Mouse (Mus musculus): ENCODE results near the gene Gse1. TPM values are rescaled to one million over a fixed set of nuclear protein-coding genes. Genes with fewer than 3 reads are reported as not detected.
A peak's percentile ranks its signal among the peaks of the same experiment; 100 is the strongest.

The Gse1 gene
- polyA plus RNA-seq, 1 experiment from 2014 or later = 22.6 TPM

GRCm38 (mm10) chr8:120462611-120463010 is 234.4 kb downstream of the Gse1 start:
- WGBS = 83% methylated on average over 6 of the region's 6 CpGs
- Histone ChIP-seq H3K9me3 (replicated peaks; ENCODE audit: control insufficient read depth, low read length) (no peaks in the 10 kb centered on the region), H3K4me2 (ENCODE audit: low read length) (no peak overlapping the region), H3K27me3 (replicated peaks; ENCODE audit: control insufficient read depth, insufficient read depth, low read length) (no peaks in the 10 kb centered on the region), H3K36me3 (ENCODE audit: control insufficient read depth, insufficient read depth, low read length) (no peaks in the 10 kb centered on the region), H3K4me3 (ENCODE audit: low read depth, low read length) (no peak overlapping the region), H3K4me1 (ENCODE audit: control insufficient read depth, insufficient read depth, low read length) (peaks cover 62% of the 10 kb centered on the region), H3K27ac (ENCODE audit: low read depth, low read length) (peak overlapping the region; percentile 44; the same call in 1 of the 2 replicates), H3K9ac (ENCODE audit: low read length) (no peak overlapping the region)
- no peak for ATAC-seq
- DNase-seq (ENCODE audit: low spot score) = no peak

DNA sequence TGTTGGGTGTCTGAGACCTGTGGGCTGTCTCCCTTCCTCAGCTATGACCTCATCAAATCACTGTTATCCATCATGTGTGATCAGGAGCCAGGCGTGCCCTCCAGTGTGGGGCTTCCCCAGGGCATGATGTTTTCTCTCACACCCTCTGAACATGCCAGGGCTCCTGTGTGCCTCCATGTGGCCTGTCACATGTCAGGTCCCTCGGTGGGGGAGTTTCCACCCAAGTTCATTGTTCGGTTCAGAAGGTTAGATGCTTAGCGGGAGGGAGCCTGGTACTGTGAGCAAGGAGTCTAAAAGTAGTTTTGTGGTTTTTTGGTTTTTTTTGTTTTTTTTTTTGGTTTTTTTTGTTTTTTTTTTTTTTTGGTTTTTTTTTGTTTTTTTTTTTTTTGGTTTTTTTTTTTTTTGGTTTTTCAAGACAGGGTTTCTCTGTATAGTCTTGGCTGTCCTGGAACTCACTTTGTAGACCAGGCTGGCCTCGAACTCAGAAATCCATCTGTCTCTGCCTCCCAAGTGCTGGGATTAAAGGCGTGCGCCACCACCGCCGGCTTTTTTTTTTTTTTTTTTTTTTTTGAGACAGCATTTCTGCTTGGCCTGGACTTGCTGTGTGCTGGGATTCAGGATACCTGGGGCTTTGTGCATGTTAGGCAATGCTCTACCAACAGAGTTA is 235.8 kb downstream of the Gse1 start:
- Histone ChIP-seq H3K4me3 (ENCODE audit: low read depth, low read length) (no peak overlapping the region), H3K36me3 (ENCODE audit: control insufficient read depth, insufficient read depth, low read length) (no peaks in the 10 kb centered on the region), H3K27ac (ENCODE audit: low read depth, low read length) (no peak overlapping the region), H3K9ac (ENCODE audit: low read length) (no peak overlapping the region), H3K4me1 (ENCODE audit: control insufficient read depth, insufficient read depth, low read length) (peaks cover 54% of the 10 kb centered on the region), H3K4me2 (ENCODE audit: low read length) (no peak overlapping the region), H3K9me3 (replicated peaks; ENCODE audit: control insufficient read depth, low read length) (no peaks in the 10 kb centered on the region), H3K27me3 (replicated peaks; ENCODE audit: control insufficient read depth, insufficient read depth, low read length) (no peaks in the 10 kb centered on the region)
- DNase-seq (ENCODE audit: low spot score) = no peak
- 86% methylated on average over 9 of the region's 9 CpGs for WGBS
- no peak for ATAC-seq

GRCm38 (mm10) chr8:120464585-120464937 is 236.3 kb downstream of the Gse1 start:
- 84% methylated on average over 4 of the region's 4 CpGs for WGBS
- Histone ChIP-seq H3K4me1 (ENCODE audit: control insufficient read depth, insufficient read depth, low read length) (peaks cover 49% of the 10 kb centered on the region), H3K9ac (ENCODE audit: low read length) (no peak overlapping the region), H3K27ac (ENCODE audit: low read depth, low read length) (no peak overlapping the region), H3K4me3 (ENCODE audit: low read depth, low read length) (no peak overlapping the region), H3K4me2 (ENCODE audit: low read length) (no peak overlapping the region), H3K36me3 (ENCODE audit: control insufficient read depth, insufficient read depth, low read length) (no peaks in the 10 kb centered on the region), H3K27me3 (replicated peaks; ENCODE audit: control insufficient read depth, insufficient read depth, low read length) (no peaks in the 10 kb centered on the region), H3K9me3 (replicated peaks; ENCODE audit: control insufficient read depth, low read length) (no peaks in the 10 kb centered on the region)
- ATAC-seq (no peak), DNase-seq (ENCODE audit: low spot score) (no peak)

DNA sequence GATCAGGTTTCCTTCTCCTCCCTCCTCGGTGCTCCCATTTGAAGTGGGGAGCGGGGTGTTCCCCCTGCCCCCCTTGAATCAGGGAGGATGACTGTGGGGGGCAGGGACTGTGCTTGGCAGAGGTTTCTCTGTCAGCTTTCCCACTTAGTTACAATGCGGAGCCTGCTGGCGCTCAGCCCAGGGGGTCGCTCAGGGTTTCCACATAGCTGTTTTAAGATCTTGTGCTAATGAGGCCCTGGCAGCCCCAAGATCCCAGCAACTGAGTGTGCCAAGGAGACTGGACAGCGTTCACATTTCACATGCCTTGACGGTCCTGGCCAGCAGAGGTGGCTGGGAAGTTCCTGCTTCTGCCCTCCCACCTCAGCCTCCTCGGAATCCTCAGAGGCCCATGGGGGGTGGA is 237.5 kb downstream of the Gse1 start:
- Histone ChIP-seq H3K4me1 (ENCODE audit: control insufficient read depth, insufficient read depth, low read length) (peaks cover 38% of the 10 kb centered on the region), H3K9ac (ENCODE audit: low read length) (no peak overlapping the region), H3K36me3 (ENCODE audit: control insufficient read depth, insufficient read depth, low read length) (no peaks in the 10 kb centered on the region), H3K4me2 (ENCODE audit: low read length) (no peak overlapping the region), H3K4me3 (ENCODE audit: low read depth, low read length) (no peak overlapping the region), H3K9me3 (replicated peaks; ENCODE audit: control insufficient read depth, low read length) (no peaks in the 10 kb centered on the region), H3K27me3 (replicated peaks; ENCODE audit: control insufficient read depth, insufficient read depth, low read length) (no peaks in the 10 kb centered on the region), H3K27ac (ENCODE audit: low read depth, low read length) (peak overlapping the region; percentile 61)
- DNase-seq (ENCODE audit: low spot score) = peak; percentile 95
- ATAC-seq = peak; percentile 82
- 3% methylated on average over 8 of the region's 8 CpGs for WGBS

- Histone ChIP-seq H3K27ac (ENCODE audit: low read depth, low read length) (peak overlapping the region; percentile 61), H3K27me3 (replicated peaks; ENCODE audit: control insufficient read depth, insufficient read depth, low read length) (no peaks in the 10 kb centered on the region), H3K4me2 (ENCODE audit: low read length) (no peak overlapping the region), H3K36me3 (ENCODE audit: control insufficient read depth, insufficient read depth, low read length) (no peaks in the 10 kb centered on the region), H3K4me3 (ENCODE audit: low read depth, low read length) (no peak overlapping the region), H3K9me3 (replicated peaks; ENCODE audit: control insufficient read depth, low read length) (no peaks in the 10 kb centered on the region), H3K4me1 (ENCODE audit: control insufficient read depth, insufficient read depth, low read length) (peaks cover 38% of the 10 kb centered on the region), H3K9ac (ENCODE audit: low read length) (no peak overlapping the region)
- 55% methylated on average over 10 of the region's 10 CpGs for WGBS
- DNase-seq (ENCODE audit: low spot score) (no peak), ATAC-seq (no peak; the same call in 1 of the 2 replicates)
These were observed 238.0 kb downstream of the Gse1 start for GRCm38 (mm10) chr8:120466266-120466665.

DNA sequence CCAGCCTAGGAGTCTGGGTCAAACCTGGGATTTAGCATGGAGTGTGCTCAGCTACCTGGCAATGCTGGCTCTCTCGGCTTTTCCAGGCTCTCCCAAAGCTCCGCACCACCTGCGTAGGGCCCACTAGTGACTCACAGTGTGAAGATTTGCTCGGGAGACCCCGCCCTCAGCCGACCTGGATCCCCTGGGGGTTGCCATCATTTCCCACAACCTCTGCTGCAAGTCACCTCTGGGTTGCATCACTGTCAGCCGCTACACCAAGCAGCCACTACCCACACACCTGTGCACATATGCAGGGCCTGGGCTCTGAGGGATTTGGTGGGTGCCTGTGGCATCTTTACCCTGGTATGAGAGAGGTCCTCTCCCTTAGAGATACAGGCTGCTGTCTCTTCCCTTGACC is 239.3 kb downstream of the Gse1 start:
- H3K4me1 ChIP-seq (ENCODE audit: control insufficient read depth, insufficient read depth, low read length) = peaks cover 41% of the 10 kb centered on the region
- DNase-seq (ENCODE audit: low spot score) (no peak), ATAC-seq (no peak)
- H3K36me3 ChIP-seq (ENCODE audit: control insufficient read depth, insufficient read depth, low read length) = no peaks in the 10 kb centered on the region
- H3K27ac ChIP-seq (ENCODE audit: low read depth, low read length) = no peak overlapping the region
- H3K4me2 ChIP-seq (ENCODE audit: low read length) = no peak overlapping the region
- H3K4me3 ChIP-seq (ENCODE audit: low read depth, low read length) = no peak overlapping the region
- no peaks in the 10 kb centered on the region for H3K27me3 ChIP-seq (replicated peaks; ENCODE audit: control insufficient read depth, insufficient read depth, low read length)
- WGBS = 92% methylated on average over 7 of the region's 7 CpGs
- H3K9ac ChIP-seq (ENCODE audit: low read length) = no peak overlapping the region
- no peaks in the 10 kb centered on the region for H3K9me3 ChIP-seq (replicated peaks; ENCODE audit: control insufficient read depth, low read length)

DNA sequence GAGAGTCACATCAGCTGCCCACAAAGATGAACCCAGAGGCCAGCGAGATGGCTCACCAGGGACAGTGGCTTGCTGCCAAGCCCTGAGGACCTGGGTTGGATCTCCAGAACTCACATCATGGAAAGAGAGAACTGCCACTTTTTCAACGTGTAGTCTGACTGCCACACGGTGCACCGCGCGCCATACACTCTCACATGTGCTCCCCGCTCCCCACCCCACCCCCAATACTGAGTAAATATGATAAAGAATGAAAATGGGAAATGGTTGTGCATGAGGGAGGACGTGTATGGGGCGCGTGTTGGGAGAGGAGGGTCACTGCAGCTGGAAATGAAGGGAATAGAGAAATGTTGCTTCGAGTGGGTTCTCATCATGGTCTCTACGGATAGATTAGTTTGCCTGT is 241.9 kb downstream of the Gse1 start:
- DNase-seq (ENCODE audit: low spot score) = no peak
- no peaks in the 10 kb centered on the region for H3K27me3 ChIP-seq (replicated peaks; ENCODE audit: control insufficient read depth, insufficient read depth, low read length)
- no peak overlapping the region for H3K4me2 ChIP-seq (ENCODE audit: low read length)
- H3K9me3 ChIP-seq (replicated peaks; ENCODE audit: control insufficient read depth, low read length) = no peaks in the 10 kb centered on the region
- H3K36me3 ChIP-seq (ENCODE audit: control insufficient read depth, insufficient read depth, low read length) = no peaks in the 10 kb centered on the region
- H3K4me1 ChIP-seq (ENCODE audit: control insufficient read depth, insufficient read depth, low read length) = peaks cover 46% of the 10 kb centered on the region
- ATAC-seq = no peak
- 93% methylated on average over 12 of the region's 12 CpGs for WGBS
- H3K27ac ChIP-seq (ENCODE audit: low read depth, low read length) = no peak overlapping the region
- no peak overlapping the region for H3K9ac ChIP-seq (ENCODE audit: low read length)
- H3K4me3 ChIP-seq (ENCODE audit: low read depth, low read length) = no peak overlapping the region

- ATAC-seq = peak; percentile 33
- 3% methylated on average over 7 of the region's 7 CpGs for WGBS
These were observed 242.9 kb downstream of the Gse1 start for GRCm38 (mm10) chr8:120471166-120471565.

DNA sequence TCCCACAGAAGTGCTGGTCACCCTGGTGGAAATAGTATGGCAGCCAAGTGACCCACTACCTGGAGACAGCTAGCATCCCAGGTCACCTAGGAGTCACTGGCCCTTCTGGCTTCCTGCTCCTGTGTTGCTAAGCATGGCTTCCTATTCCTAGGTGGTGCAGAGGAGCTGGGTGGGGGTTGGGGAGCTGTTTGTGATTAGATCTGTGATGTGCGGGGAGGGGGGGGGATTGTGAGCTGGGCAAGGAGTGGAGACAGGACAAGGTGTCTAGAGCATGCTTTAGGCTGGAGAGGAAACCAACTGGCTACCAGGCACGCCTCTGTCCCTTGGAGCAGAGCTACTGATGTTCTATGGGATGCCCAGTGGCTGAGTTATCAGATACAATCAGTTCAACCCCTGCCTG is 243.5 kb downstream of the Gse1 start:
- Histone ChIP-seq H3K9ac (ENCODE audit: low read length) (no peak overlapping the region), H3K4me1 (ENCODE audit: control insufficient read depth, insufficient read depth, low read length) (peaks cover 40% of the 10 kb centered on the region), H3K9me3 (replicated peaks; ENCODE audit: control insufficient read depth, low read length) (no peaks in the 10 kb centered on the region), H3K4me3 (ENCODE audit: low read depth, low read length) (no peak overlapping the region), H3K27me3 (replicated peaks; ENCODE audit: control insufficient read depth, insufficient read depth, low read length) (no peaks in the 10 kb centered on the region), H3K27ac (ENCODE audit: low read depth, low read length) (peak overlapping the region; percentile 71), H3K4me2 (ENCODE audit: low read length) (no peak overlapping the region), H3K36me3 (ENCODE audit: control insufficient read depth, insufficient read depth, low read length) (no peaks in the 10 kb centered on the region)
- no peak for ATAC-seq
- WGBS = 52% methylated on average over 2 of the region's 2 CpGs
- DNase-seq (ENCODE audit: low spot score) = no peak

More at GRCm38 (mm10) chr8:120471166-120471565, 242.9 kb downstream of the Gse1 start:
- H3K9me3 ChIP-seq (replicated peaks; ENCODE audit: control insufficient read depth, low read length) = no peaks in the 10 kb centered on the region
- H3K27ac ChIP-seq (ENCODE audit: low read depth, low read length) = peak overlapping the region; percentile 71; the same call in 1 of the 2 replicates
- peaks cover 41% of the 10 kb centered on the region for H3K4me1 ChIP-seq (ENCODE audit: control insufficient read depth, insufficient read depth, low read length)
- H3K9ac ChIP-seq (ENCODE audit: low read length) = no peak overlapping the region
- no peak overlapping the region for H3K4me3 ChIP-seq (ENCODE audit: low read depth, low read length)
- H3K4me2 ChIP-seq (ENCODE audit: low read length) = no peak overlapping the region
- DNase-seq (ENCODE audit: low spot score) = peak; percentile 67
- no peaks in the 10 kb centered on the region for H3K27me3 ChIP-seq (replicated peaks; ENCODE audit: control insufficient read depth, insufficient read depth, low read length)
- H3K36me3 ChIP-seq (ENCODE audit: control insufficient read depth, insufficient read depth, low read length) = no peaks in the 10 kb centered on the region
